Mouse (Mus musculus) thymus, adult 2 months (tissue): ENCODE data around the gene Prps1. TPM values are rescaled to one million over a fixed set of nuclear protein-coding genes. Genes with fewer than 3 reads are reported as not detected.
"Not testable (repeated sequence)": the region's sequence is repeated elsewhere in the genome, so short reads cannot be mapped to it uniquely, and the experiment has no call there.

Source experiments
- DNase-seq: peaks from one replicate; pipeline ENCODE4 v3.0.0; 2021
- H3K27ac ChIP-seq: fragments of 200-500 bp; 2 replicates; pipeline ENCODE4 v1.5.1; 2012; ENCODE audit warnings: low read length, control low read depth; ENCODE audit not compliant: control insufficient read depth, insufficient read depth
- H3K27me3 ChIP-seq: fragments of 200-500 bp; 2 replicates; pipeline ENCODE4 v1.6.1; 2012; ENCODE audit warnings: mild to moderate bottlenecking, low read length, moderate library complexity, mixed read lengths; ENCODE audit not compliant: control insufficient read depth, insufficient read depth
- H3K36me3 ChIP-seq: fragments of 200-500 bp; 2 replicates; pipeline ENCODE4 v1.6.1; 2012; ENCODE audit warnings: mild to moderate bottlenecking, low read length, moderate library complexity; ENCODE audit not compliant: control insufficient read depth, insufficient read depth
- H3K4me1 ChIP-seq: fragments of 200-500 bp; replicated peaks from 2 replicates; pipeline ENCODE4 v1.6.1; 2012; ENCODE audit warnings: low read length; ENCODE audit not compliant: control insufficient read depth, insufficient read depth
- H3K4me3 ChIP-seq: fragments of 200-500 bp; 2 replicates; pipeline ENCODE4 v1.5.1; 2012; ENCODE audit warnings: mild to moderate bottlenecking, low read length, control low read depth, moderate library complexity; ENCODE audit not compliant: control insufficient read depth, insufficient read depth
- CTCF ChIP-seq: fragments of 200-500 bp; IDR thresholded peaks from 2 replicates; pipeline ENCODE4 v1.5.1; 2012; ENCODE audit warnings: mild to moderate bottlenecking, control low read depth, low read length, moderate library complexity, borderline replicate concordance; ENCODE audit not compliant: control insufficient read depth, poor library complexity, insufficient read depth; ENCODE audit errors: extremely low read depth
- POLR2A ChIP-seq: fragments of 200-500 bp; IDR thresholded peaks from 2 replicates; pipeline ENCODE4 v1.6.1; 2012; ENCODE audit warnings: mild to moderate bottlenecking, low read length, control low read depth, moderate library complexity; ENCODE audit not compliant: control insufficient read depth, poor library complexity, insufficient read depth; ENCODE audit errors: extremely low read depth
- WGBS: fragments of 180-500 bp; shearing (Covaris S2); methylation state at CpG from one replicate; pipeline ENCODE4 v1.1.7; 2018; 5-methylcytosine and 5-hydroxymethylcytosine counted together
- polyA plus RNA-seq: library from polyadenylated mRNA; depleted of rRNA; stranded (reverse); fragments of >200 nt; gene quantifications from 2 replicates; pipeline ENCODE4 v1.2.3, GENCODE M21; 2012

The Prps1 gene
- polyA plus RNA-seq, 1 experiment: 20.8 TPM

DNA sequence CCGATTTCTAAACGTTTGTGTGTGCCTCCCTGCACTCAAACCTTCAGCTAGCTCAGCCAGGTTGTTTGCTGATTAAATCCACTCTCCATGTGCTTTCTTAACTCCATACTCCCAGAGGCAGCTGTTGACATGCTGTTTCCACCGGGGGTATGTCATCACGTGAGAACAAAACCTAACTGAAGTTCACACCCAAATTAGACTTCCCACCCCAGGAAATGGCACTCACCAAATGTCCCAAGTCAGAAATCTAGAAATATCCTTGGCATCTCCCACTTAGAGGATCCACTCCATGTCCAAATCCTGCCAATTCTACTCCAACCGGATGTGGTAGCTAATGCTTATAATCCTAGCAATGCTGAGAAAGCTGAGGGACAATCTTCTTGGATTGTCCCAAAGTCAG, 43.9 kb downstream of the Prps1 start:
- Histone ChIP-seq H3K27ac (no peak overlapping the region), H3K4me1 (peaks cover 16% of the 10 kb centered on the region), H3K27me3 (no peaks in the 10 kb centered on the region), H3K4me3 (no peak overlapping the region), H3K36me3 (no peaks in the 10 kb centered on the region)
- TF ChIP-seq POLR2A (no peak), CTCF (no peak)
- no peak for DNase-seq
- WGBS: 82% methylated on average over 5 of the region's 5 CpGs

DNA sequence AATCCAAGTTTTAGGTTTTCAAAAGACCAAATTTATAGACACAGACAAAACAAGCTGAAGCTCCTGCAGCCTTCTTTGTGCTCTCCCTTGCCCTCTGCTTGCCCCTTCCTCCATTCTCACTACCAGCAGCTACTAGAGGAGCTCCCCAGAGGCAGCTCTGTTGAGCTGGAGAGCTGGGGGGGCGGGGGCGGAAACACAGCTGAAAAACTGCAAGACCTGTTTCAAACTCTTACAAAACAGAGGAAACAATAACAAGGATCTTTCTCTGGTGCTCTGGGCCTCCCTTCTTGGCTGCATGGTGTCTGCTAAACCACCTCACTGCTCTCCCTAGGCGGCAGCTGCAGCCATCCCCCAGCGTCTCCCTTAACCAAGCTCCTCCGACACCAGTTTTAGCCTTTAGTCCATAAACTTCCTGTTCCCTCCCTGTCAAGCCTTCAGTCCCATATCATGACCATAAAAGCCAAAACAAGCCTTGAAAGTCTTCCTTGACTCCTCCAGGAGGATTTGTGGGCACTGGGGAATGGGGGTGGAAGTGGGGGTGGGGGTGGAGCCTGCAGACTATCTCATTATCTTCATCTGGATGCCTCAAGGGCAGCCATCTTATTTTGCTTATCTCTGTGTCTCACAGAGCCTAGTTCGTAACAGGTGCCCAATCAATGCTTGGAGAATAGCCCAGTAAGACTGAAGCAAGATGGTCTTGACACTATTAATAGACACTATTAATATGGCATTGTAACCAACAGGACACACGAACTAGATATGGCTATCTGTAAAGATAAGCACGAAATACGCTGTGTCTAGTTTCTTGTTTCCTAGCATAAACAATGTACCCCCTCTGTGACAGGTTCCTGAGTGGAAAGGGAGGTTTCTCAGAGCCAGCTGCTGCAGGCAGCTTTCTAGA, 45.2 kb downstream of the Prps1 start:
- peak overlapping the region; percentile 81 for H3K27ac ChIP-seq
- 57% methylated on average over 9 of the region's 9 CpGs for WGBS
- peaks cover 29% of the 10 kb centered on the region for H3K4me1 ChIP-seq
- H3K27me3 ChIP-seq: no peaks in the 10 kb centered on the region
- DNase-seq: peak; percentile 18
- H3K36me3 ChIP-seq: no peaks in the 10 kb centered on the region
- TF ChIP-seq CTCF (no peak), POLR2A (no peak)
- no peak overlapping the region for H3K4me3 ChIP-seq

DNA sequence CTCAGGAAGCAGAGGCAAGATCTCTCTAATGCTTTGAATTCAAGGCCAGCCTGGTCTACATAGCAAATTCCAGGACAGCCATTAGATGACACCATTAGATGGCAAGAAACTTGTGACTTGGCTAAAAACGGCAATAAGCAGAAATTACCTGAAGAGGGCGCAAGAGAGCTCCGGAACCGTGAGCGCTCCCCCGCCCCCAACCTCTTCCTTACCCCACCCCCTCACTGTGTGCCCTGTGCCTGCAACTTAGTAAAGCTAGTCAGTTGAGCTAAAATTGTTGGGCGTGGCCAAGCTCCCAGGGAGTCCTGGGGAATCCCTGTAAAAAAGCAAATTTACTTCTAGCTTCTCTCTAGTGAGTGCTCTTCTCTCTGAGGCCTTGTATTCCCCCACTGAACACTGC, 47.5 kb downstream of the Prps1 start:
- peak; percentile 70 for DNase-seq
- H3K27ac ChIP-seq: peak overlapping the region; percentile 68
- peaks cover 33% of the 10 kb centered on the region for H3K4me1 ChIP-seq
- H3K27me3 ChIP-seq: no peaks in the 10 kb centered on the region
- H3K4me3 ChIP-seq: no peak overlapping the region
- TF ChIP-seq CTCF (no peak), POLR2A (no peak)
- WGBS: 2% methylated on average over 7 of the region's 7 CpGs
- no peaks in the 10 kb centered on the region for H3K36me3 ChIP-seq

DNA sequence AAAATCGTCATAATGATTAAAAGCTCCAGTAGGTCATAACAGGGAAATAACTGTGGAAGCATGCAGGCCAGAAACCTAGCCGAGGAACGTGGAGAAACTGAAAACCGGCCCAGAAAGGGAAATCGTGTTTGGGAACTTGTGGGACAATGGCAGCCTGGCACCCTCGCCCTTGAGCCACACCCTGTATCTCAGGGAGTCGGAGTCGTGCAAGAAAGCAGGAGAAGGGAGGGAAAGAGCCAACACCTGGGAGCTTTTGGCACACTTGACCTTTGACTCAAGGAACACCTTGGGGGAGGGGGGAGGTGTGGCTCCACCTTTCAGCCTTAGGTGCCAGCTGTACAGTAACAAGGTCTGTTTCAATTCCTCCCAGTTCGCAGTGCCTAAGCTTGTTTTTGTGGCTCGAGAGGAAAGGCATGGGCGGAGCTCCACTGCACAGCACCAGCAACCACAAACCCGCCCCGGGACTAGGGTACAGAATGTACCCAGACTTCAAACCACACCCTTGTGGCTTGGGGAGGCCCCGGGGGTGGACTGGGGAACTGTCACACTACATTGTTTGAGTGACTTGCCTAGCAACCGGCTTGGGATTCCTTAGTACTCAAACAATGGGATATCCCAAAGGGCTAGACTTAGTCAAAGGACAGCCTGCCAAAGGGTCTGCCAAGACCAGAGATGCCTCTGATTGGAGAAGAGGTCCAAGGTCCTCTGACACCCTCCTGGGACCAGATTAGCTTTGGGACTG, 49.3 kb downstream of the Prps1 start:
- Histone ChIP-seq H3K36me3 (no peaks in the 10 kb centered on the region), H3K27me3 (no peaks in the 10 kb centered on the region), H3K4me3 (peak overlapping the region; percentile 19; the same call in 1 of the 2 replicates), H3K27ac (peak overlapping the region; percentile 95), H3K4me1 (peaks cover 35% of the 10 kb centered on the region)
- DNase-seq: peak; percentile 87
- no peak for TF ChIP-seq CTCF
- peak; percentile 34; the same call in 1 of the 2 replicates for TF ChIP-seq POLR2A
- whole genome bisulfite sequencing: 6% methylated on average over 15 of the region's 15 CpGs

DNA sequence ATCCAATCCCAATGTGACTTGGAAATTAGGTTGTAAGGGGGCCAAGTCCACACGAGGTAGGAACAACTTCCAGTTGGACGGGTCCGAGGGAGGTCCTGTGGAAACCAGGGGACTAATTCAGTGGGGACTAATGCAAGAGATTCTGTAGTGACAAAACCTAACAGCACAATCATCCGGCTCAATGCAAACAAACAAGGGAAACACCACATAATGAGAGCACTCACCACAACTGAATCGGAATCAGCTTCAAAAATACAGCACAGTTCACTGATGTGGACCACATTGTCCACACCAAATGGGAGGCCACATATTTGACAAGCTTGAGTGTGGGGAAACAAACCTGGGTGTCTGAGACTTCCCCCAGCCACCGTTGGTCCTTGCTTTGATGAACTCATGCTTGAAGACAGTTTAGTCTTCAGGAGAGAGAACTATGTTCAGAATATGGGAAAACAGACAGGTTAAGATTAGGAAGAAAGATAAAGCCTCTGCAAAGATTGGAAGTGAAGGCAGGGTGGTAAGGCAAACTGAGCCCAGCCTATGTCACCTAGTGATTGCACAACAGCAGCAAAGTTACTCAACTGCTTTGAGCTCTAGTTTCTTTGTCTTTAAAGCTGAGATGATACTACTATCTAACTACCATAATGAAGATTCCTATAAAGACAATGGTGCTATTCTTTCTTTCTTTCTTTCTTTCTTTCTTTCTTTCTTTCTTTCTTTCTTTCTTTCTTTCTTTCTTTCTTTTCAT, 50.2 kb downstream of the Prps1 start:
- no peaks in the 10 kb centered on the region for H3K27me3 ChIP-seq
- H3K36me3 ChIP-seq: no peaks in the 10 kb centered on the region
- WGBS: 41% methylated on average over 6 of the region's 6 CpGs
- DNase-seq: no peak
- TF ChIP-seq POLR2A: no peak
- TF ChIP-seq CTCF: no peak
- H3K4me3 ChIP-seq: no peak overlapping the region
- H3K27ac ChIP-seq: peak overlapping the region; percentile 71
- peaks cover 31% of the 10 kb centered on the region for H3K4me1 ChIP-seq

DNA sequence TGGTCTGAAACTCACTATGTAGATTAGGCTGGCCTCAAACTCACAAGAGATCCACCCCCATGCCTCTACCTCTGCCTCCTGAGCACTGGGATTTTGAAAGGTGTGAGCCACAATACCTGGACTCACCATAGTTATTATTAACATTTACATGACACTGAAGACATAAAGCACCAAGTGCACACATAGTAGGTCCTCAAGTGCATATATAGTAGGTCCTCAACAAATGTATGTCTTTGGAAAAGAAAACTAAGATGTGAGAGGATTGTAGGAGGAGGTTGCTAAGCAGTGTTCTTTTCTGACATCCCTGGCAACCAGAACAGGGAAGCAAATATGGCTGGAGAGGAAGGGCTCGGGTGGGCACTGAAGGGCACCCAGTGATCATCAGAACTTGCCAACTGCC, 51.0 kb downstream of the Prps1 start:
- Histone ChIP-seq H3K27ac (no peak overlapping the region), H3K4me3 (no peak overlapping the region), H3K4me1 (peaks cover 31% of the 10 kb centered on the region), H3K36me3 (no peaks in the 10 kb centered on the region), H3K27me3 (no peaks in the 10 kb centered on the region)
- WGBS: 94% methylated on average over 1 of the region's 1 CpGs
- TF ChIP-seq POLR2A (no peak), CTCF (no peak)
- DNase-seq: no peak

DNA sequence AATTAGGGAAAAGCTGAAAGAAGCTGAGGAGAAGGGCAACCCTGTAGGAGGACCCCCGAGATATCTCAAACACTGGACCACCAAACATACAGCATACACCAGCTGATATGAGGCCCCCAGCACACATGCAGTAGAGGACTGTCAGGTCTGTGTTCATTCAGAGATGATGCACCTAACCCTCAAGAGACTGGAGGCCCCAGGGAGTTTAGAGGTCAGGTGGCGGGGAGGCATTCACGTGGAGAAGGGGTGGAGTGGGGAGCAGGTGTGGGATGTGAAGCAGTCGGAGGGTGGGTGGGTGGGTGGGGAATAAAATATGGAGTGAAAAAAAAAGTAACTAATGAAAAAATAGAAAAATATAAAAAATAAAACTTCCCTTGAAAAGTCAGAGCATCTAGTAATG, 52.4 kb downstream of the Prps1 start:
- H3K4me1 ChIP-seq: peaks cover 31% of the 10 kb centered on the region
- H3K4me3 ChIP-seq, H3K36me3 ChIP-seq, H3K27ac ChIP-seq, H3K27me3 ChIP-seq, DNase-seq: not testable (repeated sequence)
- WGBS: 64% methylated on average over 4 of the region's 4 CpGs
